Comparison of ENCODE assay signal across 15 mouse cellular contexts in genomic region chr11:120387157-120387556, GRCm38 (mm10). TPM values are rescaled to one million over a fixed set of nuclear protein-coding genes. Genes with fewer than 3 reads are reported as not detected.
DNase-seq lines count a peak whose midpoint lies in the region; ATAC-seq and TF ChIP-seq lines count a peak whose summit lies in the region.
"Had no signal": no experiment of that assay in that cellular context is flagged by ENCODE, and none has a peak within 500 bp of the region (broad histone marks: within the 10 kb centered on the region; RNA-seq: fewer than 3 reads in every experiment).

No protein-coding gene starts in this region.

- intact Hi-C loops in gastrocnemius, adult 2 months (cut with DNase I), result loop anchor here (5.0 kb wide), 1 partner anchor 35 kb away; no protein-coding TSS in a partner anchor

- H3K27ac ChIP-seq in gastrocnemius, adult 2 months, result peak overlapping the region; percentile 92
- H3K27ac ChIP-seq in heart, embryonic 12.5 days (ENCODE audit: poor library complexity, severe bottlenecking), result peak overlapping the region; percentile 98

- peaks cover 49% of the 10 kb centered on the region for H3K4me1 ChIP-seq in heart, embryonic 12.5 days (replicated peaks)

- no peaks in the 10 kb centered on the region for H3K27me3 ChIP-seq in heart, embryonic 12.5 days (replicated peaks)

- WGBS in heart, embryonic 12.5 days, result 50% methylated on average over 2 of the region's 2 CpGs

- H3K9me3 ChIP-seq in heart, embryonic 12.5 days (replicated peaks), result no peaks in the 10 kb centered on the region

- no peak overlapping the region for H3K4me3 ChIP-seq in gastrocnemius, adult 2 months
- no peak overlapping the region for H3K4me3 ChIP-seq in heart, embryonic 12.5 days

- no peak overlapping the region for H3K4me2 ChIP-seq in heart, embryonic 12.5 days

- no peak overlapping the region for H3K9ac ChIP-seq in heart, embryonic 12.5 days

- ATAC-seq in heart, embryonic 12.5 days (ENCODE audit: insufficient number of reproducible peaks, low FRiP score), result no peak

- no peak for TF ChIP-seq CTCF in gastrocnemius, adult 2 months (IDR thresholded peaks at IDR 0.05)

- no peak for DNase-seq in gastrocnemius, adult 2 months
- no peak for DNase-seq in gastrocnemius, postnatal 4 days (ENCODE audit: low spot score in 2 of 2)
- peak; percentile 69 for DNase-seq in 3T3-L1 (ENCODE audit: low read depth, low spot score)
- peak; percentile 45 for DNase-seq in ZHBTc4 (ENCODE audit: low read depth, low spot score)
- DNase-seq in cerebellum, adult 11-12 months, result no peak
- no peak for DNase-seq in left cerebral cortex, adult 8-10 months (ENCODE audit: low spot score in 2 of 2)
- no peak for DNase-seq in lung, postnatal 10 days
- DNase-seq: embryo, embryonic 11 days; kidney, adult 11 months; spleen, adult 18-20 months had no signal

- peaks cover 65% of the 10 kb centered on the region for H3K36me3 ChIP-seq in heart, embryonic 12.5 days

RNA-seq across cellular contexts. Expression of gene Faap100, which starts 8.6 kb away (rescaled TPM):
- total RNA-seq in gastrocnemius, adult 2 months (2021), result 10 to 100 TPM; 18.5 to 18.8 TPM
- total RNA-seq in gastrocnemius, postnatal 4 days (2021), result 10 to 100 TPM; 16.7 to 16.9 TPM
- polyA plus RNA-seq in heart, embryonic 12.5 days (2016; fragmentation: Nextera tagmentation; extraction: Ambion mirVana), result 32.0 and 32.3 TPM in 2 replicates
- 10 to 100 TPM; 14.0 to 17.2 (median 14.9) TPM for total RNA-seq in left cerebral cortex, adult 8-10 months (2022)

RNA-seq across cellular contexts. Expression of gene Fscn2, which starts 25.8 kb away (rescaled TPM):
- under 1 TPM in 1 of 2 experiments, not detected in 1; 0.87 TPM for total RNA-seq in gastrocnemius, adult 2 months (2021)
- total RNA-seq in gastrocnemius, postnatal 4 days (2021), result under 1 TPM; 0.52 to 0.98 TPM
- polyA plus RNA-seq in heart, embryonic 12.5 days (2016; fragmentation: Nextera tagmentation; extraction: Ambion mirVana), result 0.17 and 0.63 TPM in 2 replicates
- total RNA-seq in left cerebral cortex, adult 8-10 months (2022), result 1 to 10 TPM in 1 of 4 experiments, under 1 TPM in 1, not detected in 2; 0.37 to 1.2 TPM
- total RNA-seq: megakaryocyte, adult 5-6 weeks had no signal
- polyA plus RNA-seq: large intestine, adult 2 months; liver, embryonic 16.5 days had no signal

RNA-seq across cellular contexts. Expression of gene Actg1, which starts 38.8 kb away (rescaled TPM):
- 100 to 1,000 TPM; 201 to 262 TPM for total RNA-seq in gastrocnemius, adult 2 months (2021)
- total RNA-seq in gastrocnemius, postnatal 4 days (2021), result 100 to 1,000 TPM; 861 to 883 TPM
- 1,404 and 1,426 TPM in 2 replicates for polyA plus RNA-seq in heart, embryonic 12.5 days (2016; fragmentation: Nextera tagmentation; extraction: Ambion mirVana)
- 1,000 to 10,000 TPM; 1,267 to 1,347 (median 1,329) TPM for total RNA-seq in left cerebral cortex, adult 8-10 months (2022)

RNA-seq across cellular contexts. Expression of gene Nploc4, which starts 50.4 kb away (rescaled TPM):
- 10 to 100 TPM; 75.8 to 94.9 TPM for total RNA-seq in gastrocnemius, adult 2 months (2021)
- 10 to 100 TPM; 68.0 to 80.5 TPM for total RNA-seq in gastrocnemius, postnatal 4 days (2021)
- polyA plus RNA-seq in heart, embryonic 12.5 days (2016; fragmentation: Nextera tagmentation; extraction: Ambion mirVana), result 43.2 and 45.2 TPM in 2 replicates
- total RNA-seq in left cerebral cortex, adult 8-10 months (2022), result 10 to 100 TPM; 64.8 to 69.9 (median 68.4) TPM

RNA-seq across cellular contexts. Expression of gene Tspan10, which starts 55.3 kb away (rescaled TPM):
- 1 to 10 TPM in 1 of 2 experiments, not detected in 1; 1.1 TPM for total RNA-seq in gastrocnemius, adult 2 months (2021)
- total RNA-seq in gastrocnemius, postnatal 4 days (2021), result 1 to 10 TPM in 1 of 2 experiments, not detected in 1; 4.6 TPM
- not detected in 2 replicates for polyA plus RNA-seq in heart, embryonic 12.5 days (2016; fragmentation: Nextera tagmentation; extraction: Ambion mirVana)
- 1 to 10 TPM in 2 of 4 experiments, not detected in 2; 2.0 to 2.4 TPM for total RNA-seq in left cerebral cortex, adult 8-10 months (2022)
- total RNA-seq: hematopoietic stem cell, adult 5-6 weeks had no signal
- polyA plus RNA-seq: liver, embryonic 16.5 days had no signal

Comparison
In these comparisons a context has a peak if more than half of its experiments do, and no peak if none do; other contexts are left out.
1. DNase-seq: peak in 3T3-L1 (single experiment) and ZHBTc4 (single experiment); none in gastrocnemius, adult 2 months (single experiment), gastrocnemius, postnatal 4 days (0 of 2), cerebellum, adult 11-12 months (single experiment), left cerebral cortex, adult 8-10 months (0 of 2) and lung, postnatal 10 days (single experiment).